Mouse (Mus musculus) liver, embryonic 16.5 days (tissue): Measurements from ENCODE around the gene Rin2. TPM values are rescaled to one million over a fixed set of nuclear protein-coding genes. Genes with fewer than 3 reads are reported as not detected.

Experiments used
- ATAC-seq: fragments of 200-750 bp; cut with Nextera tagmentation; 2 replicates; pipeline ENCODE4 v1.8.0; 2017; ENCODE audit warnings: low read depth, mild to moderate bottlenecking, moderate number of reproducible peaks, moderate library complexity
- H3K27ac ChIP-seq: fragments of 300-500 bp; sonication (generic); 2 replicates; pipeline ENCODE4 v1.5.1; 2014; ENCODE audit warnings: mild to moderate bottlenecking, low read length
- H3K27me3 ChIP-seq: fragments of 300-500 bp; sonication (generic); 2 replicates; pipeline ENCODE4 v1.6.1; 2014; ENCODE audit warnings: low read depth, low read length, mixed read lengths; ENCODE audit not compliant: control insufficient read depth, insufficient read depth
- H3K36me3 ChIP-seq: fragments of 300-500 bp; sonication (generic); 2 replicates; pipeline ENCODE4 v1.6.1; 2014; ENCODE audit warnings: mild to moderate bottlenecking; ENCODE audit not compliant: control insufficient read depth, insufficient read depth
- H3K4me1 ChIP-seq: fragments of 300-500 bp; sonication (generic); 2 replicates; pipeline ENCODE4 v1.6.1; 2014; ENCODE audit warnings: low read depth, low read length, mixed read lengths; ENCODE audit not compliant: control insufficient read depth
- H3K4me2 ChIP-seq: fragments of 300-500 bp; sonication (generic); 2 replicates; pipeline ENCODE4 v1.6.1; 2014; ENCODE audit warnings: low read depth, low read length, mixed read lengths
- H3K4me3 ChIP-seq: fragments of 300-500 bp; sonication (generic); 2 replicates; pipeline ENCODE4 v1.5.1; 2014; ENCODE audit warnings: low read depth, mild to moderate bottlenecking, low read length
- H3K9ac ChIP-seq: fragments of 300-500 bp; sonication (generic); 2 replicates; pipeline ENCODE4 v1.6.1; 2014; ENCODE audit warnings: low read depth, low read length
- H3K9me3 ChIP-seq: fragments of 300-500 bp; sonication (generic); replicated peaks from 2 replicates; pipeline ENCODE4 v1.6.1; 2016; ENCODE audit warnings: low read length; ENCODE audit not compliant: control insufficient read depth
- WGBS: fragments of 180-500 bp; shearing (Covaris S2); extraction: QIAGEN DNeasy Blood & Tissue Kit; methylation state at CpG from one replicate; pipeline ENCODE4 v1.1.7; 2014; ENCODE audit not compliant: insufficient replicate concordance; 5-methylcytosine and 5-hydroxymethylcytosine counted together
- polyA plus RNA-seq: library from polyadenylated mRNA; unstranded; fragments of >200 nt; fragmentation: Nextera tagmentation; extraction: Ambion mirVana; gene quantifications from 2 replicates; pipeline ENCODE4 v1.2.1, GENCODE M21; 2015

The Rin2 gene
- polyA plus RNA-seq, result 2.0 and 2.6 TPM in 2 replicates

- H3K27me3 ChIP-seq, result no peaks in the 10 kb centered on the region; the same call in 1 of the 2 replicates
- peak; percentile 70 for ATAC-seq
- no peaks in the 10 kb centered on the region for H3K9me3 ChIP-seq
- H3K9ac ChIP-seq, result peak within 1 kb of the TSS; percentile 34
- no peaks in the 10 kb centered on the region for H3K36me3 ChIP-seq
- H3K27ac ChIP-seq, result peak within 1 kb of the TSS; percentile 37; the same call in 1 of the 2 replicates
- H3K4me2 ChIP-seq, result peak within 1 kb of the TSS; percentile 79
- no peaks in the 10 kb centered on the region for H3K4me1 ChIP-seq
- under 1% methylated on average over 33 of the region's 33 CpGs for WGBS
- H3K4me3 ChIP-seq, result peak within 1 kb of the TSS; percentile 65
These were observed at the start of gene Rin2 for GRCm38 (mm10) chr2:145675142-145675755. Rin2 (plus strand) TSS chr2:145675215.

- Histone ChIP-seq H3K27ac (no peak overlapping the region), H3K4me2 (no peak overlapping the region), H3K4me1 (no peaks in the 10 kb centered on the region), H3K9me3 (no peaks in the 10 kb centered on the region), H3K27me3 (no peaks in the 10 kb centered on the region), H3K4me3 (no peak overlapping the region), H3K36me3 (no peaks in the 10 kb centered on the region), H3K9ac (no peak overlapping the region)
- ATAC-seq, result no peak
- 62% methylated on average over 6 of the region's 6 CpGs for WGBS
These were observed 43.8 kb upstream of the Rin2 start for GRCm38 (mm10) chr2:145631123-145631798.

GRCm38 (mm10) chr2:145631799-145632174 lies 43.2 kb upstream of the Rin2 start:
- Histone ChIP-seq H3K36me3 (no peaks in the 10 kb centered on the region), H3K27me3 (no peaks in the 10 kb centered on the region), H3K9ac (no peak overlapping the region), H3K9me3 (no peaks in the 10 kb centered on the region), H3K4me3 (no peak overlapping the region), H3K4me1 (no peaks in the 10 kb centered on the region), H3K27ac (no peak overlapping the region), H3K4me2 (no peak overlapping the region)
- 55% methylated on average over 4 of the region's 4 CpGs for WGBS
- no peak for ATAC-seq

- H3K4me2 ChIP-seq, result no peak overlapping the region
- no peak overlapping the region for H3K27ac ChIP-seq
- no peak for ATAC-seq
- H3K36me3 ChIP-seq, result no peaks in the 10 kb centered on the region
- H3K4me1 ChIP-seq, result no peaks in the 10 kb centered on the region
- 44% methylated on average over 5 of the region's 5 CpGs for WGBS
- no peak overlapping the region for H3K9ac ChIP-seq
- no peaks in the 10 kb centered on the region for H3K27me3 ChIP-seq
- no peak overlapping the region for H3K4me3 ChIP-seq
- H3K9me3 ChIP-seq, result no peaks in the 10 kb centered on the region
These were observed 41.2 kb upstream of the Rin2 start for GRCm38 (mm10) chr2:145633811-145634210.

GRCm38 (mm10) chr2:145640255-145640984 lies 34.6 kb upstream of the Rin2 start:
- Histone ChIP-seq H3K27me3 (no peaks in the 10 kb centered on the region), H3K4me3 (no peak overlapping the region), H3K9ac (no peak overlapping the region), H3K9me3 (no peaks in the 10 kb centered on the region), H3K4me2 (no peak overlapping the region), H3K36me3 (no peaks in the 10 kb centered on the region), H3K27ac (no peak overlapping the region), H3K4me1 (no peaks in the 10 kb centered on the region)
- no peak for ATAC-seq
- WGBS, result 72% methylated on average over 21 of the region's 21 CpGs

- ATAC-seq, result no peak
- Histone ChIP-seq H3K27me3 (no peaks in the 10 kb centered on the region), H3K36me3 (no peaks in the 10 kb centered on the region), H3K9ac (no peak overlapping the region), H3K4me2 (no peak overlapping the region), H3K4me1 (no peaks in the 10 kb centered on the region), H3K27ac (no peak overlapping the region), H3K4me3 (no peak overlapping the region), H3K9me3 (no peaks in the 10 kb centered on the region)
- WGBS, result 38% methylated on average over 12 of the region's 12 CpGs
These were observed 19.5 kb upstream of the Rin2 start for GRCm38 (mm10) chr2:145655373-145655960.

GRCm38 (mm10) chr2:145656121-145656520 lies 18.9 kb upstream of the Rin2 start:
- no peaks in the 10 kb centered on the region for H3K9me3 ChIP-seq
- H3K4me1 ChIP-seq, result no peaks in the 10 kb centered on the region
- 54% methylated on average over 3 of the region's 3 CpGs for WGBS
- no peak overlapping the region for H3K9ac ChIP-seq
- no peaks in the 10 kb centered on the region for H3K36me3 ChIP-seq
- no peak overlapping the region for H3K4me2 ChIP-seq
- no peak for ATAC-seq
- H3K27me3 ChIP-seq, result no peaks in the 10 kb centered on the region
- H3K27ac ChIP-seq, result no peak overlapping the region
- H3K4me3 ChIP-seq, result no peak overlapping the region

GRCm38 (mm10) chr2:145656716-145657115 lies 18.3 kb upstream of the Rin2 start:
- no peak overlapping the region for H3K4me2 ChIP-seq
- WGBS, result 38% methylated on average over 1 of the region's 1 CpGs
- H3K9me3 ChIP-seq, result no peaks in the 10 kb centered on the region
- no peaks in the 10 kb centered on the region for H3K27me3 ChIP-seq
- H3K27ac ChIP-seq, result no peak overlapping the region
- no peak overlapping the region for H3K4me3 ChIP-seq
- no peaks in the 10 kb centered on the region for H3K36me3 ChIP-seq
- no peak for ATAC-seq
- H3K9ac ChIP-seq, result no peak overlapping the region
- H3K4me1 ChIP-seq, result no peaks in the 10 kb centered on the region
